Mouse (Mus musculus) retina, postnatal 1 day (tissue): ENCODE results near the gene Stub1.
A peak's percentile ranks its signal among the peaks of the same experiment; 100 is the strongest.

Source experiments
- DNase-seq: peaks from one replicate; pipeline ENCODE4 v3.0.0-alpha.2; 2012

The Stub1 gene

DNA sequence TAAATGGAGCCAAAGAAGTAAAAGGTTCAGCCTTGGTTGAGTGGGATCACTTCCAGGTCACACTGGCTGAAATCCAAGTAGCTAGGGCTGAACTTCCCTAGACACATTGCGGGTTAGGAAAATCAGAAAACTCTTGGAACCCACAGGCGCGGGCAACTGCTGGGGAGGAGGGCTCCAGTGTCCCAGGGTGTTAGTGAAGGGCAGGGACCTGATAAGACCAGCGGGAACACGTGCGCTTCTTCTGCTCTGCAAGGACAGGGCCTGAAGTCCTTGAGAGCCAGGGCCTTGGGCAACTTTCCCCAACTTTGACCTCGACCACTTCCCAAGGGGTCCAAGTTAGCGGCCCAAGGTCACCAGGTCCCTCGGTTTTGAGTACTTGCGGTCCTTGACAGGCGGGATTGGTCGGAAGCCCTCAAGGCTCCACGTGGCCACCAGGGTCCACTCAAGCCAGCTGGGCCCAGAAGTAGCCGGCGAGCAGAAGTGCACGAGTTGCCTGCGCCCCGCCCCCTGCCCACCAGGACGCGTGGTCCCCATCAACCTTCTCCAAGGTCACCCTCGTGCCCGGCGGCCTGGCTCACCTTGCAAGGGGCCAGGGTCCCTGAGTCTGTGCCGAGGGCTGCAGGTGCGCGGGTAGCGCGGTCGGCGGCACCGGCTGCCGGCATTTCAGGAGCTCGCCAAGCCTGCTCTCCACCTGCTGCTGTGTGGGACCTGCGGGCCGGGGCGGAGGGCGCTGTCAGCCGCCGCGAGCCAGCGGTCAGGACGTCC is 34.8 kb upstream of the Stub1 start:
- DNase-seq, result peak; percentile 57

GRCm38 (mm10) chr17:25867509-25867835 is 34.3 kb upstream of the Stub1 start:
- DNase-seq, result no peak

- no peak for DNase-seq
Measured at GRCm38 (mm10) chr17:25866172-25866571, 33.0 kb upstream of the Stub1 start.

DNA sequence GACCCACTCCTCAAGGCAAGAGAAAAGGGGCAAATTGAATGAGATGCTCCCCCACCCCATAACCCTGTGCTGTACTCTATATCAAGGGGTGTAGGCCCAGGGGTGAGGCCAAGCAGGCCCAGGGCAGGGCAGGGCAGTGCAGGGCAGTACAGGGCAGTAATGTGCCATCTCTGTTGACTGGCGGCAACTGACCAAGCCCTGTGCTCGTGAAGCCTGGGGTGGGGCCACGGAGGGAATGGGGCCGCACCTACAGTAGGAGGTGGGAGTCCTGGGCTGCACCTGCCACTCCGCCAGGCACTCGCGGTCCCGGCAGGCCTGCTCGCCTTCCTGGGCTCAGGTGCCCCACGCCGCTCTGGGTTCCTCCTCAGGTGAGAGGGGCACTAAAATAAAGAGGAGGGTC is 32.1 kb upstream of the Stub1 start:
- DNase-seq, result no peak

DNA sequence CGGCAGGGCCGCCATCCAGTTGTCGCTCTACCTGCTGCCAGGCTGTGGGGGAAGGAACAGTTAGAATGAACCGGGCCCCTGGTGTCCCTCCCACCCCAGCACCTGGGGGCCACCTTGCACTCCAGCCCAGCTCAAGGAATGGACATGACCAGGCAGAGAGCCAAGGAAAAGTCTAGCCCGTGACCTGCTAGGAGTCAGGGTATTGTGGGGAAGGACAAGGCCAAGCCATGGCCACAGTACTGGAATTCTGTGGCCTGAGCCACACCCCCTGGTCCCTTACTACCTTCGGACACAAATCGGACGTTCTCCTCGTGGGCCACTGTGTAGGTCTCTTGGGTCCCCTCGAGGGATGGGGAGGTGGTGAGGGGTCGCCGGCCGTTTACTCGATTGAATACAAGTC is 31.1 kb upstream of the Stub1 start:
- DNase-seq, result no peak

DNA sequence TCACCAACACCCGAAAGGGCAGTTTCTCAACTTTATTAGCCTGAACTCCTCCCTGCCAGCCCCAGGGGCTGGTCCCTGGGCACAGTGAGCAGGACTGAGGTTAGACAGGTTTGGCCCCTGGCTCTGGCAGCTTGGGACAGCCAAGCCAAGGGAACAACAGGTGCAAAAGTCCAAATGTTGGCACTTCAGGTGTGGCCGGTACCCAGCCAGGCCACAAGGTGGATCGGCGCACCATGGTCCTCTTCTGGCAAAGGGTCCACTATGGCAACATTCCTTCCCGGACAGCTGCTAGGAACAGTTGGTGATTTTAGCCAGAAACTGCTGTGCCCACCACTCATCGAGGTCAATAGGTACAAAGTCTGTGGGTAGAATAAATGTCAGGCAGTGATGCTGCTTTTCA is 30.5 kb upstream of the Stub1 start:
- DNase-seq, result no peak

DNA sequence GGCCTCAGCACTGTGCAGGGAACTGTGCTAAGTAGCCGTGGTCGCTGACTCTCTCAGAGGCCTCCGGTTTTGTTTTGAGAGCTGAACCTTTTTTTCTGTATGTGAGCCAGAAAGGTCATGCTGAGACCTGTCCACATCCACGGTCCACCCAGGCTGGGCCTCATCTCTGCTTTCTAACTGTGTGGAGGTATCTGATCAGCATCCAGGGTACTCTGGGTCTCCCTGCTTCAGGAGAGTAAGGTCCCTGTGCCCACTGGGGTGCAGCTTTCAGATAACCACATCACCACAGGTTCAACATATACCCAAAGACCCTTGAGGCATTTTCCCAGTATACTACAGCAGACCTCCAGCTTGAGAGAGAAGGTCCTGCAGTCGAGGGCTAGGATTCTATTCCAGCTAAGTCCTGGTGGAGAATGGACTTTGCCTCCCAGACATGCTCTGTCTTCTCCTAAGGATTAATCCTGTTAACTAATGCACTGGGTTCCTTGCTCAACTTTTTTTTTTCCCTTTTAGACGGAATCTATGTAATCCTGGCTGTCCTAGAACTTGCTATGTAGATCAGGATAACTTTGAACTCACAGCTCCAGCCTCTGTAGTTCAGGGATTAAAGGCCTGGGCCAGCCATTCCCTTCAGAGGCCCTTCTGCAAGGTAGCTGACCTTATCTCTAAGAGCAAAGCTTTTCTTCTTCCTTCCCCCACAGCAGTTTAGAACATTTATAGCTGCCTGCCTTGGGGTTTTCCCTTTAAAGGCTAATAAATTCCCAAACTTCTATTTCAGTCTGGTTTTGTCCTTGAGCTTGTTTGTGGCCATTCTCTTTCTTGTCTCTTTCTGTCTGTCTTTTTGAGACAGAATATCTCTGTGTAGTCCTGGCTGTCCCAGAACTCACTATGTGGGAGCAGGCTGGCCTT is 28.8 kb upstream of the Stub1 start:
- DNase-seq, result no peak

DNA sequence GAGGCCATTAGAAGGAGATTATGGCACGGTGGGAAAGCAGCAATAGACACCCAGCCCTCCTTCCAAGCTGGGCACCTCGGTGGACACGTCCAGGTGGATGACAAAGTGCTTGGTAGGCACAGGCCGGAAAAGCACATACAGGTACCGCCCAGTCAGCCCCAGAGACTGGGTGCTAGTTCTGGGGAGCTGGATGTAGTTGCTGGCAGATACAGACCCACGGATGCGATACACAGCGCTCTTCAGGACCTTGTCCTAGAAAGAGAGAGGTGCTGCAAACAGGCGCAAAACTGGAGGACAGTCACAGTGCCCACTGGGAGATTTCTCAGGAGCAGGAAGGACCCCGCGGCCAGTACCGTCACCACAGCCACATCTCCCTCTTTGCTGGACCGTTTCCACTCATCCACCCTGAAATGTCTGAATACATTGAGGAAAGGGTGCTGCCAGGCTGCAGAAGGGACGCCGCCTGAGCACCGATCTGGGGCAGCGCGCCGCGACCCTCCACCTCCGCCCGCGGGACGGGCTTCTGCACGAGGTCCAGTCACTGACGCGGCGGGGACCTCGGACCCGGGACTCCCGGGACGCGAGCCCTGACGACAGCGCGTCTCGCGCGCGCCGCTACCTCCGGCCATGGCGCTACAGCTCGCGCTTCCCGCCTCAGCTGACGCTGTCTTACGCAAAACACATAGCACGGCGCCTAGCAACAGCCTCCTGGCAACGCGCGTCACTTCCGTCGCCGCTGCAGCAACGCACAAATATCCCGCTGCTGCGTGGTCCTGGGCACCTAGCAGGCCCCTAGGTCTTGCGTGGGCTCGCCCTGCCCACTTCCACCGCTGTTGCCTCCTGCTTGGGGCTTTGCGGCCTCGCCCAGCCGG is 27.9 kb upstream of the Stub1 start, which contains the start of gene Wdr90:
Gene Wdr90 (minus strand): TSS at position 670 of the 872 bp plus-strand sequence.
- DNase-seq, result peak; percentile 97

- DNase-seq, result no peak
Measured at GRCm38 (mm10) chr17:25860229-25860628, 27.0 kb upstream of the Stub1 start.

GRCm38 (mm10) chr17:25844396-25844901 is 11.2 kb upstream of the Stub1 start, which contains the start of gene Rhot2:
Gene Rhot2, minus strand, starts transcription at chr17:25844851.
- peak; percentile 97 for DNase-seq

DNA sequence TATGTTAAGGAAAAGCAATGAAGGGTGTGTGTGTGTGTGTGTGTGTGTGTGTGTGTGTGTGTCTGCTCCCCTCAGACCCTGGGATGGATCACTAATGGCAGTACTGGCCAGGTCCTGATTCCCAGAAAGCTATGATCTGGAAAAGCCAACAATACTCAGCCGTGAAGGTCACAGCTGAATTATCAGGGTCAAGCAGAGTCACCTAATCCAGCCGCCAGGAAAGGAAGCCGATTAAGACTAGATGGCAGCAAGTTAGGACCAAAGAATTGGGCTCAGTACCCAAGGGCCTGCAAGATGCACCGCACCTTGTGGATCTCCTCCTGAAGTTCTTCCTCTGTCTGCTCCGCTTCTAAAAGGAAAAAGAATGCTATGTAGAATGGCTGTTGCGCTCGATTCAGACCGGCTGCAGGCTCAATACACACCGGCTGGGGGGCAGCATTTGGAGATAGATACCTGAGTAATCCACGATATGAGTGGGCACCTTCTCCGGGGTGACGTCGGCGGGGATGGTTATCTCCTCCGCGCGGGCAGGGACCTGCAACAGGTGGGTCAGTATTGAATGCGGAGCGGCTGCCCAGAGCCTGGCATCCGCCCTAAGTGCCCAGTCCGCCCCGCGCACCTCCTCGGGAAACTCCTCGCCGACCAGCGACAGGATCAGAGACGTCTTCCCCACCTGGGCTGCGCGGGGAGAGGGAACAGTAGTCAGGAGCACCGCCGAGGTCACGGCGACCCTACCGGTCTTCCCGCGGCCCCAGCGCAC is 10.6 kb upstream of the Stub1 start:
- no peak for DNase-seq

- DNase-seq, result no peak
Measured at GRCm38 (mm10) chr17:25843122-25843521, 9.9 kb upstream of the Stub1 start.

GRCm38 (mm10) chr17:25842509-25842908 is 9.3 kb upstream of the Stub1 start:
- no peak for DNase-seq

GRCm38 (mm10) chr17:25841117-25841880 is 8.1 kb upstream of the Stub1 start, which contains the start of gene Gm20683:
Gene Gm20683, minus strand, starts transcription at chr17:25841763.
- no peak for DNase-seq

DNA sequence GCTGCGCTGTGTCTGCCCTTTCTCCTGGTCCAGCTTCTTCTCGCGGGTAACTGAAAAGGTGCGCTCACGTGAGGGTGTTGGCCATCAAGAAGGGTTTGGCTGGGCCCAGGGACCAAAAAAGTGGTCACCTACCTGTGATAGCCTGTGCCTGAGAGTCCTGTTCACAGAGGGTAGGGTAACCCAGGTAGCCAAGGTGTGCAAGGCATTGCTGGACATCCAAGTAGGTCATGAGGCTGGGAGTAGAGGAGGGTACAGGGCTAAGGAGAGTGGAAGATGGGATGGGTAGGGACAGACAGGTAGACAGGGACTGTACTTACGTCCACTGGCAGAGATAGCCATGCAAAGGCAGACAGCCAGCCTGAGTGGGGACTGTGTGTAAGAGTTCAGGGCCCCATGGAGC is 7.3 kb upstream of the Stub1 start:
- DNase-seq, result no peak

- DNase-seq, result no peak
Measured at GRCm38 (mm10) chr17:25839455-25840235, 6.4 kb upstream of the Stub1 start.

- DNase-seq, result no peak
Measured at GRCm38 (mm10) chr17:25838904-25839303, 5.7 kb upstream of the Stub1 start.

GRCm38 (mm10) chr17:25837533-25837932 is 4.3 kb upstream of the Stub1 start:
- peak; percentile 59 for DNase-seq

- peak; percentile 84 for DNase-seq
Measured at GRCm38 (mm10) chr17:25837076-25837410, 3.8 kb upstream of the Stub1 start, which contains the start of gene Rhbdl1. Gene Rhbdl1, minus strand, starts transcription at chr17:25837295.

GRCm38 (mm10) chr17:25836397-25837075 is 3.3 kb upstream of the Stub1 start:
- no peak for DNase-seq
